Mouse (Mus musculus): ENCODE measurements at regions not wholly inside any gene's neighbourhood (a gene's known extent, or its start where the extent isn't known, plus 50 kb on each side); places are given as distances from the start of the nearest gene placed in this dataset.

- TF ChIP-seq CTCF (IDR thresholded peaks at IDR 0.05; ENCODE audit: low read depth, low read length): no peak
- no peak for TF ChIP-seq GATA1 (IDR thresholded peaks at IDR 0.05; ENCODE audit: borderline replicate concordance, low read length)
- no peak for TF ChIP-seq TAL1 (conservative IDR thresholded peaks at IDR 0.05; ENCODE audit: low read depth, low read length)
- no peak for TF ChIP-seq GATA2 (IDR thresholded peaks at IDR 0.05; ENCODE audit: borderline replicate concordance, low read depth, low read length)
Measured at GRCm38 (mm10) chr3:149349731-149350130, 359.4 kb upstream of the Adgrl2 start.
